Mouse (Mus musculus): Measurements from ENCODE around the gene Cyp2j9. TPM values are rescaled to one million over a fixed set of nuclear protein-coding genes. Genes with fewer than 3 reads are reported as not detected.

The Cyp2j9 gene
- polyA plus RNA-seq, 1 experiment from 2014 or later = 1.2 TPM

DNA sequence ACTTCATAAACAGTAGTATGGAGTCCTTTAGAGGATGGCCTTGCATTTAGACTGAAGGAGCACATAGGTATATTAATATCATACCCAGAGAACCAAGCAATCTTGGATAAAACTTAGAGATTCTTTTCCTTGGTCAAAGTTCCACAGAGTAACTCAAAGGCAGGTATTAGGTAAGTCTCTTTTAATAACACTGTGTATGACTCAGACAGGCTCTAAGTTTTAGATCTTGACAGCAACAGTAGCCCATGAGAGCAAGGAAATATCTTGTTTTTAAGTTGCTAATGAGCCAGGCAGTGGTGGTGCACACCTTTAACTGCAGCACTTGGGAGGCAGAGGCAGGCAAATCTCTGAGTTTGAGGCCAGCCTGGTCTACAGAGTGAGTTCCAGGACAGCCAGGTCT, 25.6 kb downstream of the Cyp2j9 start:
- no peaks in the 10 kb centered on the region for H3K36me3 ChIP-seq (ENCODE audit: control insufficient read depth, insufficient read depth, low read length)
- no peak overlapping the region for H3K4me2 ChIP-seq (ENCODE audit: low read depth)
- H3K27me3 ChIP-seq (ENCODE audit: control insufficient read depth, insufficient read depth, low read length) = no peaks in the 10 kb centered on the region
- DNase-seq (ENCODE audit: low spot score) (no peak), ATAC-seq (ENCODE audit: insufficient read depth, low FRiP score, low TSS enrichment) (no peak)
- H3K4me3 ChIP-seq (ENCODE audit: low read depth, low read length) = no peak overlapping the region
- H3K27ac ChIP-seq (ENCODE audit: low read depth, low read length) = no peak overlapping the region
- no peaks in the 10 kb centered on the region for H3K9me3 ChIP-seq (ENCODE audit: control insufficient read depth, low read length)
- H3K9ac ChIP-seq (ENCODE audit: low read length) = no peak overlapping the region
- no peaks in the 10 kb centered on the region for H3K4me1 ChIP-seq (ENCODE audit: control insufficient read depth, insufficient read depth, low read length)

DNA sequence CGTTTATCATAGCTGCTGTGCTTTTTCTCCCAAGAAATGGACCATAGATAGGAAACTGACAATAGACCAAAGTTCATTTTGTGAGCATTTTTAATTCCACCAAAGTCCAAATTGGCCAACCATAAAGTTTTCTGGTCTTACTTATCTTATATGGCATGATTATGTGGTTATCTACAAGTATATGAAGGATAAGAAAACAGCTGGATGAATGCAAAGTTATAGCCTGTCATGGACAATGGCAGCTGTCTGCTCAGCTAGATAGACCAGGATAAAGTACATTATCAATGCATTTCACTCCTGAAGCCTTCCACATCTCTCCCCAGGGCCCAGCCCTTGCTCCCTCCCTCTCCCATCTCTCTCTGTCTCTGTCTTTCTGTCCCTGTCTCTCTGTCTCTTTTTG, 30.9 kb downstream of the Cyp2j9 start:
- Histone ChIP-seq H3K4me2 (ENCODE audit: low read depth) (no peak overlapping the region), H3K27ac (ENCODE audit: low read depth, low read length) (no peak overlapping the region), H3K36me3 (ENCODE audit: control insufficient read depth, insufficient read depth, low read length) (no peaks in the 10 kb centered on the region), H3K9me3 (ENCODE audit: control insufficient read depth, low read length) (no peaks in the 10 kb centered on the region), H3K9ac (ENCODE audit: low read length) (no peak overlapping the region), H3K4me1 (ENCODE audit: control insufficient read depth, insufficient read depth, low read length) (no peaks in the 10 kb centered on the region), H3K4me3 (ENCODE audit: low read depth, low read length) (no peak overlapping the region), H3K27me3 (ENCODE audit: control insufficient read depth, insufficient read depth, low read length) (no peaks in the 10 kb centered on the region)
- WGBS = 83% methylated on average over 1 of the region's 1 CpGs
- DNase-seq (ENCODE audit: low spot score) (no peak), ATAC-seq (ENCODE audit: insufficient read depth, low FRiP score, low TSS enrichment) (no peak)

DNA sequence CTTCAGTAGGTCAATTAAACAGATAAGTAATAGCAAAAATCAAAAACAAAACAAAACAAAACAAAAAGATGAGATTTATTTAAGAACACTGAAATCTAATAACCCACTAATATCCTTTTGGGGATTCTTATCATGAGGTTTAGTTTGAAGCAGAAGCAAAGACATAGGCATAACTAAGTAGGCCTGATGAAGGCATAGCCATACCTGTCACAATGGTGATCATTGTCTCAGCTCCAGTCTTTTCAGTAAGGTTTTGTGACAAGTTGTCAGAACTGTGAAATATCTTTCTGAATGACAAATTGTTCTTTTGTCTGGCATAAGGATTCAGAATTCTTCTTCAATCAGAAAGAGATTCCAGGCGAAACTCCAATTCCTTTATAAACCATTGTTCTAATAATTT, 31.6 kb downstream of the Cyp2j9 start:
- no peak overlapping the region for H3K4me3 ChIP-seq (ENCODE audit: low read depth, low read length)
- no peak for DNase-seq (ENCODE audit: low spot score)
- no peaks in the 10 kb centered on the region for H3K4me1 ChIP-seq (ENCODE audit: control insufficient read depth, insufficient read depth, low read length)
- no peaks in the 10 kb centered on the region for H3K9me3 ChIP-seq (ENCODE audit: control insufficient read depth, low read length)
- 84% methylated on average over 1 of the region's 1 CpGs for WGBS
- H3K4me2 ChIP-seq (ENCODE audit: low read depth) = no peak overlapping the region
- no peaks in the 10 kb centered on the region for H3K27me3 ChIP-seq (ENCODE audit: control insufficient read depth, insufficient read depth, low read length)
- ATAC-seq (ENCODE audit: insufficient read depth, low FRiP score, low TSS enrichment) = no peak
- H3K9ac ChIP-seq (ENCODE audit: low read length) = no peak overlapping the region
- no peak overlapping the region for H3K27ac ChIP-seq (ENCODE audit: low read depth, low read length)
- no peaks in the 10 kb centered on the region for H3K36me3 ChIP-seq (ENCODE audit: control insufficient read depth, insufficient read depth, low read length)

- Histone ChIP-seq H3K9ac (ENCODE audit: low read length) (peak within 1 kb of the TSS; percentile 77), H3K27ac (ENCODE audit: low read depth, low read length) (no peak within 1 kb of the TSS), H3K4me3 (ENCODE audit: low read depth, low read length) (peak within 1 kb of the TSS; percentile 44), H3K4me1 (ENCODE audit: control insufficient read depth, insufficient read depth, low read length) (no peaks in the 10 kb centered on the region), H3K9me3 (ENCODE audit: control insufficient read depth, low read length) (no peaks in the 10 kb centered on the region), H3K36me3 (ENCODE audit: control insufficient read depth, insufficient read depth, low read length) (no peaks in the 10 kb centered on the region), H3K27me3 (ENCODE audit: control insufficient read depth, insufficient read depth, low read length) (no peaks in the 10 kb centered on the region), H3K4me2 (ENCODE audit: low read depth) (peak within 1 kb of the TSS; percentile 65)
- WGBS = 5% methylated on average over 16 of the region's 16 CpGs
- ATAC-seq (ENCODE audit: insufficient read depth, low FRiP score, low TSS enrichment) = peak; percentile 81
- DNase-seq (ENCODE audit: low spot score) = peak; percentile 54
Measured at GRCm38 (mm10) chr4:96553133-96553819, 38.1 kb downstream of the Cyp2j9 start, which contains the start of gene Cyp2j6. Gene Cyp2j6 (minus strand): TSS chr4:96553661.

- DNase-seq (ENCODE audit: low spot score) (no peak), ATAC-seq (ENCODE audit: insufficient read depth, low FRiP score, low TSS enrichment) (no peak)
- Histone ChIP-seq H3K4me3 (ENCODE audit: low read depth, low read length) (no peak overlapping the region), H3K27ac (ENCODE audit: low read depth, low read length) (no peak overlapping the region), H3K27me3 (ENCODE audit: control insufficient read depth, insufficient read depth, low read length) (no peaks in the 10 kb centered on the region), H3K36me3 (ENCODE audit: control insufficient read depth, insufficient read depth, low read length) (no peaks in the 10 kb centered on the region), H3K9me3 (ENCODE audit: control insufficient read depth, low read length) (no peaks in the 10 kb centered on the region), H3K9ac (ENCODE audit: low read length) (no peak overlapping the region), H3K4me2 (ENCODE audit: low read depth) (no peak overlapping the region), H3K4me1 (ENCODE audit: control insufficient read depth, insufficient read depth, low read length) (no peaks in the 10 kb centered on the region)
- WGBS = 89% methylated on average over 3 of the region's 3 CpGs
Measured at GRCm38 (mm10) chr4:96551619-96552018, 39.8 kb downstream of the Cyp2j9 start.

DNA sequence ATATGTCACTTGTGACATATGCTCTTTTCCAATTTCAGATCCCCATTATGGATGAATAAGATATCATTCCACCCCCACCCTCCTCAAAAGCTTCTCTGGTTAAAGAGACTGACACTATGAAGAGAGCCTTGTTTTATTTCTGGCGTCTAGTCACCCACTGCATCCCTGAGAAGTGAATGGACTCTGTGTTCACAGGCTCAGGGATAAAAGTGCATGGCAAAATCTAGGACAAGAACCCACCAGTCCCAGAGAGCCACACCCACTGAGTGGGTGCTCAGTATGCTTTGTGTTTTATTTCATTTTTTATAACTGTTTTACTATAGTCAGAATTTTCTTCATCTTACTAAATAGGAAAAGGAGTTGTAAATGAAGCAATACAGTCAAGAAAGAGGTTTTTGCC, 45.4 kb downstream of the Cyp2j9 start:
- ATAC-seq (ENCODE audit: insufficient read depth, low FRiP score, low TSS enrichment) (no peak), DNase-seq (ENCODE audit: low spot score) (no peak)
- Histone ChIP-seq H3K9me3 (ENCODE audit: control insufficient read depth, low read length) (no peaks in the 10 kb centered on the region), H3K4me2 (ENCODE audit: low read depth) (no peak overlapping the region), H3K9ac (ENCODE audit: low read length) (no peak overlapping the region), H3K27ac (ENCODE audit: low read depth, low read length) (no peak overlapping the region), H3K27me3 (ENCODE audit: control insufficient read depth, insufficient read depth, low read length) (no peaks in the 10 kb centered on the region), H3K4me1 (ENCODE audit: control insufficient read depth, insufficient read depth, low read length) (no peaks in the 10 kb centered on the region), H3K36me3 (ENCODE audit: control insufficient read depth, insufficient read depth, low read length) (no peaks in the 10 kb centered on the region), H3K4me3 (ENCODE audit: low read depth, low read length) (no peak overlapping the region)
- 72% methylated on average over 1 of the region's 1 CpGs for WGBS

- no peaks in the 10 kb centered on the region for H3K27me3 ChIP-seq (ENCODE audit: control insufficient read depth, insufficient read depth, low read length)
- H3K9ac ChIP-seq (ENCODE audit: low read length) = no peak overlapping the region
- H3K27ac ChIP-seq (ENCODE audit: low read depth, low read length) = no peak overlapping the region
- no peaks in the 10 kb centered on the region for H3K9me3 ChIP-seq (ENCODE audit: control insufficient read depth, low read length)
- H3K4me1 ChIP-seq (ENCODE audit: control insufficient read depth, insufficient read depth, low read length) = no peaks in the 10 kb centered on the region
- H3K4me3 ChIP-seq (ENCODE audit: low read depth, low read length) = no peak overlapping the region
- WGBS = 35% methylated on average over 1 of the region's 1 CpGs
- DNase-seq (ENCODE audit: low spot score) (no peak), ATAC-seq (ENCODE audit: insufficient read depth, low FRiP score, low TSS enrichment) (no peak)
- no peaks in the 10 kb centered on the region for H3K36me3 ChIP-seq (ENCODE audit: control insufficient read depth, insufficient read depth, low read length)
- no peak overlapping the region for H3K4me2 ChIP-seq (ENCODE audit: low read depth)
Measured at GRCm38 (mm10) chr4:96525772-96526171, 65.6 kb downstream of the Cyp2j9 start.

DNA sequence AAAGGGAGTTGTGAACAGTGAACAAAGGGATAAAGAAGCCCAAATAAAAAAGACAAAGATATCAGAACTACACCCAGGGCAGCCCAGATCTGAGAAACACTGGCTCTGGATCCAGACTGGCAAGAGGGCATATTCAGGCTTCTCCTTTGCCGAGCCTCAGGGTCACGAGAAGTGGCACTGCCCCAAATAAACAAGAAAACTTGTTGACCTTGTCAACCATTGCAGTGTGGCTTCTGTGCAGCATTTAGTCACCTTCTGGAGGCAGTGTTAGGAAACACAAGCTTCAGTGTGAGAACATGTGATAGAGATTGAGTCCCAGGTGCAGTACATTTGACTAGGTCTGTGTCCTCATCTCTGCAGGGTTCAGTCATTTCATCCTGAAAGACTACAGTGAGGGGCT, 69.1 kb downstream of the Cyp2j9 start:
- Histone ChIP-seq H3K9ac (ENCODE audit: low read length) (no peak overlapping the region), H3K27me3 (ENCODE audit: control insufficient read depth, insufficient read depth, low read length) (no peaks in the 10 kb centered on the region), H3K9me3 (ENCODE audit: control insufficient read depth, low read length) (no peaks in the 10 kb centered on the region), H3K36me3 (ENCODE audit: control insufficient read depth, insufficient read depth, low read length) (no peaks in the 10 kb centered on the region), H3K4me1 (ENCODE audit: control insufficient read depth, insufficient read depth, low read length) (no peaks in the 10 kb centered on the region), H3K4me2 (ENCODE audit: low read depth) (no peak overlapping the region), H3K27ac (ENCODE audit: low read depth, low read length) (no peak overlapping the region), H3K4me3 (ENCODE audit: low read depth, low read length) (no peak overlapping the region)
- ATAC-seq (ENCODE audit: insufficient read depth, low FRiP score, low TSS enrichment) (no peak), DNase-seq (ENCODE audit: low spot score) (no peak)
- WGBS = 78% methylated on average over 2 of the region's 2 CpGs
